Mouse (Mus musculus) neural tube, embryonic 13.5 days (tissue): ENCODE results near the gene Dlgap3. TPM values are rescaled to one million over a fixed set of nuclear protein-coding genes. Genes with fewer than 3 reads are reported as not detected.
A peak's percentile ranks its signal among the peaks of the same experiment; 100 is the strongest.

ENCODE experiments used
- ATAC-seq: fragments of 200-750 bp; cut with Nextera tagmentation; 2 replicates; pipeline ENCODE4 v1.8.0; 2017; ENCODE audit warnings: low read depth, mild to moderate bottlenecking, moderate TSS enrichment, moderate library complexity
- H3K27ac ChIP-seq: fragments of 300-500 bp; sonication (generic); replicated peaks from 2 replicates; pipeline ENCODE4 v1.5.1; 2015; ENCODE audit warnings: moderate library complexity, mild to moderate bottlenecking, inconsistent platforms
- H3K27me3 ChIP-seq: fragments of 300-500 bp; sonication (generic); 2 replicates; pipeline ENCODE4 v1.6.1; 2015; ENCODE audit warnings: mild to moderate bottlenecking, inconsistent platforms
- H3K36me3 ChIP-seq: fragments of 300-500 bp; sonication (generic); 2 replicates; pipeline ENCODE4 v1.6.1; 2015; ENCODE audit warnings: mild to moderate bottlenecking, inconsistent platforms
- H3K4me1 ChIP-seq: fragments of 300-500 bp; sonication (generic); replicated peaks from 2 replicates; pipeline ENCODE4 v1.6.1; 2015; ENCODE audit warnings: inconsistent platforms
- H3K4me2 ChIP-seq: fragments of 300-500 bp; sonication (generic); 2 replicates; pipeline ENCODE4 v1.6.1; 2015; ENCODE audit warnings: inconsistent platforms, mild to moderate bottlenecking, moderate library complexity
- H3K4me3 ChIP-seq: fragments of 300-500 bp; sonication (generic); 2 replicates; pipeline ENCODE4 v1.5.1; 2015; ENCODE audit warnings: mild to moderate bottlenecking, inconsistent platforms
- H3K9ac ChIP-seq: fragments of 300-500 bp; sonication (generic); 2 replicates; pipeline ENCODE4 v1.6.1; 2015; ENCODE audit warnings: moderate library complexity, mild to moderate bottlenecking, inconsistent platforms
- H3K9me3 ChIP-seq: fragments of 300-500 bp; sonication (generic); 2 replicates; pipeline ENCODE4 v1.6.1; 2016; ENCODE audit warnings: inconsistent platforms
- WGBS: fragments of 180-500 bp; shearing (Covaris S2); methylation state at CpG from one replicate; pipeline ENCODE4 v1.1.7; 2015; 5-methylcytosine and 5-hydroxymethylcytosine counted together
- polyA plus RNA-seq: library from polyadenylated mRNA; unstranded; fragments of >200 nt; fragmentation: Nextera tagmentation; extraction: Ambion mirVana; gene quantifications from 2 replicates; pipeline ENCODE4 v1.2.1, GENCODE M21; 2015

Dlgap3 gene
- polyA plus RNA-seq = 12.3 and 13.4 TPM in 2 replicates

DNA sequence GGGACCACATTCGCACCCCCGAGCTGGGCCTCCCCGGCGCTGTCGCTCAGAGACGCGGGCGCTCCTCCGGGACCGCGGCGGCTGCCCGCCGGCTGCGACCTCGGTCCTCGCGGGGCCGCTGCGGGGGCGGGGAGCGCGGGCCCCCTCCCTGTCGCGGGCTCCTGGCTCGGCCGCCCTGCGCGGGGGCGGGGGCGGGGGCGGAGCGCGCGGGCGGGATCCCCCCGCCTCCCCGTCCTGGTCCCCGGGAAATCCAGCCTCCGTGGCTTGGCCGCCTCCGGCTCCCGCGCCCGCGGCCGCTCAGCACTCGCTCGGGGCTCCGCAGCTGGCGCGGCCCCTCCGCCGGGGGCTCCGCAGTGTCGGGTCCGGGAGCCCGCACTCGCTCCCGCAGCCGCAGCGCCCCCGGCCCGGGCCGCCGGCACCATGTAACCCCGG is at the start of gene Dlgap3:
Dlgap3 (plus strand) TSS at position 291 of the 432 bp plus-strand sequence.
- H3K27me3 ChIP-seq = peaks cover 36% of the 10 kb centered on the region
- no peaks in the 10 kb centered on the region for H3K9me3 ChIP-seq
- peak; percentile 81 for ATAC-seq
- peak within 1 kb of the TSS; percentile 78 for H3K4me2 ChIP-seq
- H3K27ac ChIP-seq = peak within 1 kb of the TSS; percentile 87
- H3K4me3 ChIP-seq = peak within 1 kb of the TSS; percentile 90
- no peaks in the 10 kb centered on the region for H3K36me3 ChIP-seq
- under 1% methylated on average over 46 of the region's 67 CpGs for WGBS
- peaks cover 59% of the 10 kb centered on the region for H3K4me1 ChIP-seq
- peak within 1 kb of the TSS; percentile 94 for H3K9ac ChIP-seq

DNA sequence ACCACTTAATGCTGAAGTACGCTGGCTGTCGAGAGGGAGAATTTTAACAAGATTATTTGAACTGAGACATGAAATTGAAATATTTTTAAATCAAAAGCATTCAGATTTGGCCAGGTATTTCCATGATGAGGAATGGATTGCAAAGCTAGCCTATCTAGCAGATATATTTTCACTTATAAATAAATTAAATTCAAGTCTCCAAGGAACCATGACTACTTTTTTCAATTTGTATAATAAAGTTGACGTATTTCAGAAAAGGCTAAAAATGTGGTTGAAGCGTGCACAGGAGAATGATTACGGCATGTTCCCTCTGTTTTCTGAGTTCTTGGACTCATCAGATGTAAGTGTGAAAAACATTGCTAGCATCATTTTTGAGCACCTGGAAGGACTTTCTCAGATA is 45.6 kb upstream of the Dlgap3 start, which contains the start of gene Tmem35b:
Tmem35b (plus strand) TSS at position 301 of the 400 bp plus-strand sequence.
- H3K4me3 ChIP-seq = no peak within 1 kb of the TSS
- H3K27ac ChIP-seq = no peak within 1 kb of the TSS
- H3K27me3 ChIP-seq = no peaks in the 10 kb centered on the region
- no peaks in the 10 kb centered on the region for H3K9me3 ChIP-seq
- no peak within 1 kb of the TSS for H3K9ac ChIP-seq
- H3K4me1 ChIP-seq = peaks cover 17% of the 10 kb centered on the region
- ATAC-seq = no peak
- 96% methylated on average over 5 of the region's 5 CpGs for WGBS
- H3K36me3 ChIP-seq = peaks cover 10% of the 10 kb centered on the region
- no peak within 1 kb of the TSS for H3K4me2 ChIP-seq

- 93% methylated on average over 1 of the region's 1 CpGs for WGBS
- Histone ChIP-seq H3K27ac (no peak overlapping the region), H3K9me3 (no peaks in the 10 kb centered on the region), H3K27me3 (no peaks in the 10 kb centered on the region), H3K9ac (no peak overlapping the region), H3K36me3 (peaks cover 17% of the 10 kb centered on the region), H3K4me1 (peaks cover 17% of the 10 kb centered on the region), H3K4me3 (no peak overlapping the region), H3K4me2 (no peak overlapping the region)
- ATAC-seq = no peak
Measured at GRCm38 (mm10) chr4:127124331-127124730, 44.7 kb upstream of the Dlgap3 start.

- Histone ChIP-seq H3K36me3 (peaks cover 17% of the 10 kb centered on the region), H3K4me2 (peak overlapping the region; percentile 81)
- WGBS = under 1% methylated on average over 35 of the region's 35 CpGs
Measured at GRCm38 (mm10) chr4:127125834-127126463, 43.1 kb upstream of the Dlgap3 start.

DNA sequence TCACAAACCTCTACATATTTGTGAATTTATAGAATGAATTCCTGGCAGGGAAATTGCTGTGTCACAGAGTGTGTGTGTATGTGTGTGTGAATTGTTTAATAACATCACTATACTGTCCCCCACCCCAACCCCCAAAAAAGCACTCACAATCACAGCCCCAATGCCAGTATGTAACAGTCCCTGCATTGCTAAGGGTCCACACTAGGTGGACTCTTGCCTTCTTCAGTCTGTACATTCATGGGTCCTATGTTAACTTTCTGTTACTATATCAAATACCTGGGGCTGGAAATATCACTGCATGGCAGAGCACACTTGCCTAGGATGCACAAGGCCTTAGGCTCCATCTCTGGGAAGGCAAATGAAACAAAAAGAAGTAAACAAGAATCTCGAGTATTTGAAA is 34.3 kb upstream of the Dlgap3 start:
- Histone ChIP-seq H3K36me3 (no peaks in the 10 kb centered on the region), H3K9me3 (no peaks in the 10 kb centered on the region), H3K27me3 (no peaks in the 10 kb centered on the region), H3K4me1 (no peaks in the 10 kb centered on the region), H3K9ac (no peak overlapping the region), H3K4me2 (no peak overlapping the region), H3K27ac (no peak overlapping the region), H3K4me3 (no peak overlapping the region)
- no peak for ATAC-seq
- 45% methylated on average over 1 of the region's 1 CpGs for WGBS

More at GRCm38 (mm10) chr4:127125834-127126463, 43.1 kb upstream of the Dlgap3 start:
- ATAC-seq = peak; percentile 97
- no peaks in the 10 kb centered on the region for H3K9me3 ChIP-seq
- no peaks in the 10 kb centered on the region for H3K27me3 ChIP-seq
- H3K4me1 ChIP-seq = peaks cover 17% of the 10 kb centered on the region
- 0 out of 2 replicates have a peak overlapping the region, but pooled peaks have one; percentile 28 for H3K27ac ChIP-seq
- H3K4me3 ChIP-seq = peak overlapping the region; percentile 67
- H3K9ac ChIP-seq = peak overlapping the region; percentile 84

- Histone ChIP-seq H3K36me3 (no peaks in the 10 kb centered on the region), H3K9me3 (no peaks in the 10 kb centered on the region), H3K4me3 (no peak overlapping the region), H3K9ac (no peak overlapping the region), H3K4me2 (no peak overlapping the region), H3K27ac (no peak overlapping the region), H3K4me1 (no peaks in the 10 kb centered on the region), H3K27me3 (no peaks in the 10 kb centered on the region)
- ATAC-seq = no peak
- 76% methylated on average over 5 of the region's 5 CpGs for WGBS
Measured at GRCm38 (mm10) chr4:127137591-127137990, 31.4 kb upstream of the Dlgap3 start.

DNA sequence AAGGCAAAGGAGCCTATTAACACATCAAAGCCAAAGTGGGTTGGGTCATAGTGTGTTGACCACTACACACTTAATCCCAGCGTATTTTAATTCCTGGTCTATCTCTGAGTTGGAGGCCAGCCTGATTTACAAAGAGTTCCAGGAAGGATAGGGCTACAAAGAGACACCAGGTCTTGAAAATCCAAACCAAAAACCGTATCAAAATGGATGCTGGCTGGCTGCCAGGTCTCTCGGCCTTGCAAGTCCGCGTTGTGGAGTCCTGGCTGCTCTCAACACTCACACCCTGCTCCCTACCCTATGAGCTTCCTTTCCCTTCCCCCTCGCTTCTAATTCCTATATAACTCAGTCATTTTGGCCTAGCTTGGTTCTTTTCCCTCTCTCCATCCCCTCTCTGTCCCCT is 30.5 kb upstream of the Dlgap3 start:
- Histone ChIP-seq H3K9me3 (no peaks in the 10 kb centered on the region), H3K9ac (no peak overlapping the region), H3K4me2 (no peak overlapping the region), H3K27me3 (no peaks in the 10 kb centered on the region), H3K4me3 (no peak overlapping the region), H3K27ac (no peak overlapping the region), H3K4me1 (no peaks in the 10 kb centered on the region), H3K36me3 (no peaks in the 10 kb centered on the region)
- ATAC-seq = no peak
- WGBS = 59% methylated on average over 6 of the region's 6 CpGs

DNA sequence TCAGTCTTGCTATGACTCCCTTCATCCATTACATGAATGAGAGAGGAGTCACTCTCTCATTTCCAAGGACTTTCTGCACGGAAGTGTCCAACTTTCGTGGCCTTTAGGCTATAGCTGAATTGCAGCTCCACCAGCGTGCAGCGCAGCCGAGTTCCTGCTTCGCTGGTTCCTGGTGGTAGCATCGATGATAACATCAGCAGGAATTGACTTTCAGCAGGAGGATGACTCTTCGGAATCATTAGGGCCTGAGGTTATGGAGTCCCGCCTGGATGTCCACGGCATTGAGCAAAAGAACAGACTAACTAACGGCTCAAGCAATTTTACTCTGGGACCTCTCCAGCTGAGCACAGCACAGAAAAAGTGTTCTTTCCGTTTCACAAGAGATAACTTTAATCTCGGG is 19.0 kb upstream of the Dlgap3 start:
- 80% methylated on average over 13 of the region's 13 CpGs for WGBS
- no peak overlapping the region for H3K4me3 ChIP-seq
- 0 out of 2 replicates have a peak, but pooled peaks cover 5% of the 10 kb centered on the region for H3K9me3 ChIP-seq
- no peak overlapping the region for H3K9ac ChIP-seq
- H3K36me3 ChIP-seq = no peaks in the 10 kb centered on the region
- ATAC-seq = no peak
- H3K4me1 ChIP-seq = no peaks in the 10 kb centered on the region
- H3K4me2 ChIP-seq = no peak overlapping the region
- H3K27ac ChIP-seq = no peak overlapping the region
- no peaks in the 10 kb centered on the region for H3K27me3 ChIP-seq

DNA sequence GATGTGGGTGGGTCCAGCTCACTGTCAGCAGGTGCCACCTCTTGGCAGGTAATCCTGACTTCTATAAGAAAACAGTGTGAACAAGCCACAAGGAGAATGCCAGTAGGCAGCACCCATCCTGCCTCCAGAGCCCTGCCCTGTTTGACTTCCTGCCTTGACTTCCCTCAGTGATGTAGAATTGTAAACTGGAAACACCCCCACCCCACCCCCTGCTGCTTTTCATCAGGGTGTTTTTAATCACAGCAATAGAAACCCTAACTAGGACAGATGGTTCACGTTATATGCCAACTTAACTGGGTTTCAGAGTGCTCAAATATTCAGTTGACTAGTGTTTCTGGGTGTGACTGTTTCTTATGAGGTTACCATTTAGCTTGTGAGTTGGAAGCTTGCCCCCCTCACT is 15.7 kb upstream of the Dlgap3 start:
- H3K9ac ChIP-seq = no peak overlapping the region
- no peak for ATAC-seq
- H3K4me2 ChIP-seq = no peak overlapping the region
- H3K27me3 ChIP-seq = no peaks in the 10 kb centered on the region
- 53% methylated on average over 1 of the region's 1 CpGs for WGBS
- no peak overlapping the region for H3K27ac ChIP-seq
- no peaks in the 10 kb centered on the region for H3K36me3 ChIP-seq
- 0 out of 2 replicates have a peak, but pooled peaks cover 4% of the 10 kb centered on the region for H3K9me3 ChIP-seq
- no peaks in the 10 kb centered on the region for H3K4me1 ChIP-seq
- H3K4me3 ChIP-seq = no peak overlapping the region

DNA sequence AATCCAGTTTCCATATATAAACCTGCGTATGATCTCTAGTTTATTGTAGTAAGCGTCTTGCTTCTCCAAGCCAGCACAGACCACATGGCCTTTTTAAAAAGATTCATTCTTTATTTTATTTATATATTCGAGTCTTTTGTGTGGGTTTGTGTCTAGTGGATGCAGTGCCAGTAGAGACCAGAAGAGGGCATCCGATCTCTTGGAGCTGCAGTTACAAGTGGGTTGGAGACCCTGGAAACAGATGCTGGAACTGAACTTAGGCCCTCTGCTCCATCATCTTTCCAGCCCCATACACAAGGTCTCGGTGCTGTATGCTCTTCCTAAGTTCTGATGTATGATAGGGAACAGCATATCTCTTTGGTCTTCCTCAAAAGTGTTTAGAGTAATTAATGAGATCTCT is 13.2 kb upstream of the Dlgap3 start:
- Histone ChIP-seq H3K4me2 (no peak overlapping the region), H3K9me3 (no peaks in the 10 kb centered on the region), H3K9ac (no peak overlapping the region), H3K27ac (no peak overlapping the region), H3K27me3 (no peaks in the 10 kb centered on the region), H3K36me3 (no peaks in the 10 kb centered on the region), H3K4me3 (no peak overlapping the region), H3K4me1 (no peaks in the 10 kb centered on the region)
- 58% methylated on average over 5 of the region's 5 CpGs for whole genome bisulfite sequencing
- no peak for ATAC-seq

GRCm38 (mm10) chr4:127157746-127158145 is 11.3 kb upstream of the Dlgap3 start:
- Histone ChIP-seq H3K36me3 (no peaks in the 10 kb centered on the region), H3K9me3 (no peaks in the 10 kb centered on the region), H3K27ac (no peak overlapping the region), H3K4me2 (no peak overlapping the region), H3K4me1 (no peaks in the 10 kb centered on the region), H3K27me3 (0 out of 2 replicates have a peak, but pooled peaks cover 2% of the 10 kb centered on the region), H3K4me3 (no peak overlapping the region), H3K9ac (no peak overlapping the region)
- no peak for ATAC-seq
- WGBS = 83% methylated on average over 4 of the region's 4 CpGs

GRCm38 (mm10) chr4:127163926-127164325 is 5.1 kb upstream of the Dlgap3 start:
- Histone ChIP-seq H3K27me3 (peaks cover 15% of the 10 kb centered on the region), H3K4me1 (peaks cover 14% of the 10 kb centered on the region), H3K4me2 (no peak overlapping the region), H3K36me3 (no peaks in the 10 kb centered on the region), H3K9ac (no peak overlapping the region), H3K27ac (no peak overlapping the region), H3K9me3 (no peaks in the 10 kb centered on the region), H3K4me3 (no peak overlapping the region)
- WGBS = 76% methylated on average over 8 of the region's 8 CpGs
- ATAC-seq = no peak

GRCm38 (mm10) chr4:127167096-127167495 is 1.9 kb upstream of the Dlgap3 start:
- no peak for ATAC-seq

More at GRCm38 (mm10) chr4:127167096-127167495, 1.9 kb upstream of the Dlgap3 start:
- Histone ChIP-seq H3K9me3 (no peaks in the 10 kb centered on the region), H3K27ac (no peak overlapping the region), H3K4me2 (no peak overlapping the region), H3K9ac (no peak overlapping the region), H3K4me1 (peaks cover 41% of the 10 kb centered on the region), H3K27me3 (peaks cover 29% of the 10 kb centered on the region), H3K36me3 (no peaks in the 10 kb centered on the region), H3K4me3 (no peak overlapping the region)
- WGBS = 79% methylated on average over 5 of the region's 5 CpGs
